Mouse (Mus musculus) left cerebral cortex, postnatal 25 days (tissue): ENCODE measurements at regions not wholly inside any gene's neighbourhood (a gene's known extent, or its start where the extent isn't known, plus 50 kb on each side); places are given as distances from the start of the nearest gene placed in this dataset.
"Not testable (repeated sequence)": the region's sequence is repeated elsewhere in the genome, so short reads cannot be mapped to it uniquely, and the experiment has no call there.

Source experiments
- DNase-seq, 2 experiments: peaks; one replicate each; pipeline ENCODE4 v3.0.0; 2022; ENCODE audit warnings: low spot score in 2 of 2, mixed read lengths in 1 of 2
- intact Hi-C: fragments of 180-260 bp; cut with DNase I; formaldehyde crosslinking; loops from one replicate; pipeline ENCODE4 v1.15.1; 2025

DNA sequence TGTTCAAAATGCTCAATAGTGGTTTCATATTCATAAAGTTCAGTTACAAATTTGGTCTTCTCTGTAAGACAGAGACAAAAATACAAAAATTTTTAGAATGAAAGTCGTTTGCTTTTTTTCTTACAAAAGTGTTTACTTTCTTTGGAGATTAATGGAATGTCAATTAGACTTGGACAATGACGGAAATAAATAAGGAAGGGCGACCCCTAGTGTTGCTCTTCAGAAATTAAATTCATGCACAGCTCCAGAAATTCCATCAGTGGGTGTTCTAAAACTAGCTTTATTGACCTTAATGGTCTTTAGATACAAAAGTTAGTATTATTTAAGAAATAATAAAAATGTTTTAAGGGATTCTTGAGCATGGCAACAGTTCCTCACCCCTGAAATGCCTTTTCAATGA lies 141.8 kb upstream of the Lama2 start:
- peak; percentile 11 to 22 for DNase-seq
- intact Hi-C loops: loop anchor here (5.0 to 10.0 kb wide), 2 partner anchors 629 to 963 kb away; no protein-coding TSS in a partner anchor

DNA sequence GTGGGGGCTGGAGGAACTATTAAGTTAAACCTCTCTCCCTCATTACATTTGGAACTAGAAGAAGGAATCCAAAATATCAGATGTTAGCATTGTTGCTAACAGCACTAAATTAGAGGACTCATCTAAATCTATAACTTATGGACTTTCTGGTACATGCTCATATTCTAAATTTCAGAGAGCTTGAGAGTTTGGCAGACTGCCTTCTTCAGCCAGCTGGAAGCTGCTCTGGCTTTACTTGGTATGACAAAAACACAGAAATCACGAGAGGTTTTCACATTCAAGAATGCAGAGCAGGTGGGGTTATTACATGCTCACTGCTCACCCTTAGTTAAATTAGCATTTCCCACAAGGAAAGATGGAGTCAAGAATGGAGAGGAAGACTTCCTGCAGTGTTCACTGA lies 182.8 kb upstream of the Lama2 start:
- intact Hi-C loops: no loop called here
- DNase-seq: peak; percentile 36 to 77

DNA sequence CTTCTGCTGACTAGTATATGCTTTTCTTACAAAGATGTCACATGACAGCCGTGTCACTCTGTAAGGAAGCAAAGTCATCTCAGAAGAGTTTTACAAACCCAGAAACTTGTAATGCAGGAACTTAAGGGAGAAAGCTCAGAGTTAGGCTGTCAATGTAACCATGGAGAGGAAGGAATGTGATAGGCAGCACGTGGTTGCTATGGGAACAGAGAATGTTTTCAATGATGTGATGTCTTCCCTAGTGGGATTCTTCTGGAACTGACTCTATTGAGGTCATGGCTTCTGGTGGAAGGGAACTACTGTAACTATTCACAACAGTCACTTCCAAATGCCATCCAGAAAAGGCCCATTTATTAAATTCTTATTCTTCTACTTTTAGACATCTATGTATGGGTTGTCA lies 190.0 kb upstream of the Lama2 start:
- intact Hi-C loops: no loop called here
- no peak for DNase-seq

DNA sequence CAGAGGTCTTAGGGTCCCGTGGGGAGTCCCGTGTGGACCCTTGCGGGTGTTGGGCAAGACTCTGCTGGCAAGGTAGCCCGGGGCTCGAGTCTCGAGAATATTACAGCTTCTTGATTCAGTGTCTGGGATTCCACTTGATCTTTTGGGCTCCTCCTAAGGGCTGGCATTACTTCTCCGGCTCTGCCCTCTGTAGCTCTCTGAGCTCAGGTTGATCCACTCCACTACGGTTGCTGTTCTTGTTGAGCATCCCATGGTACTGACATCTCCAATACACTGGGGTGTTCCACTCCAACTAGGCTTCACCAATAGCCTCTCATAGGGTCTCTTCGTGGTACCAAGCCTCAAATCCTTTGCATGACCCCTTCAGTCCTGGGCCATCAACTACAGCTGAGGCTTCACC lies 206.1 kb upstream of the Lama2 start:
- DNase-seq, intact Hi-C loops: not testable (repeated sequence)

DNA sequence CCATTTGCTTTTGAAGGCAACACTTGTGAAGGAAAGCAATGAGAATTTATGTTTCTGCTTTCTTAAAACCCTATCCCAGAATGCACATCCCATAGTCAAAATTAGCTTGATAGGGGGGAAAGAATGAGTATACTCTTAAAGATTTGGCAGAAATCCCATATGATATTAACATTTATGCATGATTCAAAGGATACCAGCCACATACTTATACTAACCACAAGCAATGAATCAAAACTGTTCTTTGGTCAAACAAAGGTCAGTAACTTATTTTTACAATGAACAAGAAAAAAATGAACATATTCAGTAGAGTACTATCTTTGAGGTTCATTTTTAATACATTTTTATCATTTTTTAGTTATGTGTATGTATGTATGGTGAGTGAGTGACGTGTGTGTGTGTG lies 208.8 kb upstream of the Lama2 start:
- DNase-seq: no peak
- intact Hi-C loops: no loop called here

- intact Hi-C loops: no loop called here
Measured at GRCm38 (mm10) chr10:27838666-27839065, 219.1 kb upstream of the Lama2 start.

DNA sequence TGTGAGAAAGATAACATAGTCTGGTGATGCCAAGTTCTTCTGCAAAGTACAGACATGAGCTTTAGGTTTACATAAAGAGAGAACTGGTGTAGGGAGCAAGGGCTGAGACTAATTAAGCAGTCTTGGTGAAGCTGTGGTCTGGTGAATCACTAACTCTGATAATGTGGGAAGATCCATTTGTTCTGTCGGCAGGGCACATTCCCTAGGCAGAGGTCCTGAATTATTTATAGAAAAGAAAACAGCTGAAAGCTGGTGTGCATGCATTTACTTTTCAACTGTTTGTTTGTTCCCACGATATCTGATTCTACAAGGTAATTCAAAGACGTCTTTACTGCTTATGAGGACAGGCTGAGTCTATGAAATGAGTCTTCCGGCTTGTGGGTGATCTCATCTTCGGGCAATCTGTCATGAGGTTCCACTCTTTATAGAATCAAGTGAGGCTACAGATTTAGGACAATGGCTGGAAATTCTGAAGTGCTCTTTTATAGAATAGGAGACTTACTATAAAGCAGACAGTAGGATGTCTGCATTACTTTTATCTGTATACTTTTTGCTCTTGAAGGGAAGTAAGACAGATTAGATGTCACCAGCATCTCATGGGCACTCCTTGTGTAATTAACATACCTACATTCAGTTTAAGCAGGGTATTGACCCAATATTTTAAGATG lies 221.6 kb upstream of the Lama2 start:
- peak in 1 of 2 experiments; percentile 19 for DNase-seq
- intact Hi-C loops: no loop called here

More at GRCm38 (mm10) chr10:27838666-27839065, 219.1 kb upstream of the Lama2 start:
- DNase-seq: peak in 1 of 2 experiments; percentile 41

GRCm38 (mm10) chr10:27843010-27843409 lies 223.5 kb upstream of the Lama2 start:
- intact Hi-C loops: no loop called here
- peak in 1 of 2 experiments; percentile 60 for DNase-seq

- intact Hi-C loops: no loop called here
- DNase-seq: no peak
Measured at GRCm38 (mm10) chr10:27863625-27864024, 211.0 kb upstream of the Ptprk start.

DNA sequence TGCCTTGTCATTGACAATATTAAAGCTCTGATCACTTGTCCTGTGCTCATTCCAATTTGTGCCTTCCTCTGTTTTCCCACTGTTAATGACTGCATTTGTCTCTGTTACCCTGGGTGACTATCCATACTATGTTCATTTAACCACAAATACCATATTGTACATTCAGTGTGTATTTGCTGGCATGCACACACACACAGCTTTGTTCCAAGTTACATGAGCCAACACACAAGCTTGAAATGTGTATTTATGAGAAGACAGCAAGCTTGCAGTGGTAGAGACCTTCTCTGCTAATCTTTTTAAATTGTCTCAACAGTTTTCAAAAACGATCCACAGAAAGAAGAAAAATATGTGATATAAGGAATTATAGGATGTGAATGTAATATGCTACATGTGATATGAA lies 193.8 kb upstream of the Ptprk start:
- intact Hi-C loops: no loop called here
- DNase-seq: no peak

- no peak for DNase-seq
- intact Hi-C loops: no loop called here
Measured at GRCm38 (mm10) chr10:27891778-27892512, 182.7 kb upstream of the Ptprk start.

- DNase-seq: no peak
- intact Hi-C loops: no loop called here
Measured at GRCm38 (mm10) chr10:27916406-27916805, 158.2 kb upstream of the Ptprk start.

DNA sequence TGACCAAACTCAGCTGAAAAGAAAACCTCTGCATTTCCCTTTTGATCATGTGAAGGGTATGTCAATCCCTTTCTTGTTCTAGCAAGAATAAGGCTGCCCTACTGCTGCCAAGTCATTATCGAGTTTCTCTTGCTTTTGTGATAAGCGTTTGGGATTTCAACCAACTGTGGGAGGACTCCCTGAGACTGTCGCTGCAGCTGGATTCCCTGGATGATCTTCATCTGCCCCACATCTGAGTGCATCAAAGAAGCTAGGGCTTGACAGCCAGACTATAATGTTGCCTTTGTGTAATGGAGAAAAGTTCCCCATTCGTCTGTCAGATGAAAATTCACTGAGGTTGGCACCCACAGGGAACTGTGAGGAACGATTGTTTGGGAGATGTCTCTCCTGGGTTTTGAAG lies 147.4 kb upstream of the Ptprk start:
- no peak for DNase-seq
- intact Hi-C loops: no loop called here

DNA sequence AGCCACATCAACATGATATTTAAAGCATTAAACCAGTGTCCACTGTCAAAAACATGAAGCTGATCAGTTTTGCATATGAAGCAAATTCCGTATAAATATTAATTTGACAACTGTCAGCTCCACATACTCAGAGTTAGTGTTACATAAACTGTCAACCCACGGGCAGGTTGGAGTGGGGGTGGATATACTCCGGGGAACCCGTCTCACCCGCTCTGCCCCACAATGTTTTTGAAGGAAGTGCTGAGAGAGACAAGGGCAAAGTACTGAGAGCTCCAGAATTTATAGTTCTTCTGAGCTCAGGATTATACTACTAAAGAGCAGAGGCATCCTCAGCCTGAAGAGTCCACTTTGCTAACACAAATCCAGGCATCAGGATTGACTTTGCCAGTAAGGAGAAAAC lies 132.5 kb upstream of the Ptprk start:
- intact Hi-C loops: no loop called here
- DNase-seq: peak; percentile 3 to 8

DNA sequence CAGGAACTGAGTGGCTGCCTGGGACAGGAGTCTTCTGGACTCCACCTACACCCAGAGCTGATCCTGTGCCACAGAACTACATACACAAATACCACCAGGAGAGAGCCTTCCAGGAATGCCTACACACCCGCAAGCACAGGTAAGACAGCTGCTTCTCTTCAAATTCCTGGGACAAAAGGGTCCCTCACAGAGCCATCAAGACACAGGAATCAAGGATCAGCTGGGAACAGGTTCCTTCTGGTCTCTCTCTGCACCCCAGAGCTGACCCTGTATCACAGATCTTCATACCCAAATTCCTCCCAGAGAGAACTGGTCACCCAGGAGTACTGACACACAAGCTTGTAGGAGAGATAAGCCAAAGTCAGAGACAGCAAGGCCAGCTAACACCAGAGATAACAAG lies 125.5 kb upstream of the Ptprk start:
- intact Hi-C loops: no loop called here
- DNase-seq: no peak

GRCm38 (mm10) chr10:27968202-27968601 lies 106.4 kb upstream of the Ptprk start:
- intact Hi-C loops: no loop called here
- no peak for DNase-seq

DNA sequence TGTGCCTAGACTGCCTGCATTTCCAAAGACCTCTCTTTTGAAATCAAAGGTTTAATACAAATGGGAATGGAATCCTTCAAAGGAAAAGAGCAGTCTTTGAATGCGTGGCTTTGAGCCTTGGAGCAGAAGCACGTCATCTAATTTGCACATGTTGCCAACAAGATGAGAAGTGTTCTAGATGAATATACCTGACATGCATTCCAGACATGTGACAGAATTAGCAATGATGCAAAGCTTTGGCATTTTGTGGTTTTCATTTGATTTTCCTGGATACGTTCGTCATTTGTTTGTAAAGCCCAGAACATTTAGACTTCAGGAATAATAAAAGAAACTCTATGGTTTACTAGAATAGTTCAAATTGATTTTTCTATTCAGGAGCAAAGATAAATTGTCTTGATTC lies 90.6 kb upstream of the Ptprk start:
- intact Hi-C loops: no loop called here

DNA sequence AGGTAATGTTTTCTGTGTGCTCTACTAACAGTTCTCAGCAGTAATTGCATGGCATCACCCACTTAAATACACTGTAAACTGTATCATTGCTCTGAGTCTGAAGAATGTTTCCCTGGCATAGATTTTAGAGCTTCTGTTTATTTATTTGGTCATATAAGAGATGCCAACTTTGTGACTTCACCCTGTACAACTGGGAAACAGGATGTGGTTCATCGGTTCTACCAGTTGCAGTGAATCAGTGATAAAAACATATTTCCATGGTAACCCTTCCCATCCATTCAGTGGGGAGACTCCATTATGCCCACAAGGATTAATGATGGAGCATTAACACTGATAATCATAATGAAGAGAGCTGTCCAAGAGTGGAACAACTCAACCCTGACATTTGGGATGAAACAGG lies 89.6 kb upstream of the Ptprk start:
- intact Hi-C loops: no loop called here
- no peak for DNase-seq

More for the DNA sequence above, 90.6 kb upstream of the Ptprk start:
- DNase-seq: no peak

DNA sequence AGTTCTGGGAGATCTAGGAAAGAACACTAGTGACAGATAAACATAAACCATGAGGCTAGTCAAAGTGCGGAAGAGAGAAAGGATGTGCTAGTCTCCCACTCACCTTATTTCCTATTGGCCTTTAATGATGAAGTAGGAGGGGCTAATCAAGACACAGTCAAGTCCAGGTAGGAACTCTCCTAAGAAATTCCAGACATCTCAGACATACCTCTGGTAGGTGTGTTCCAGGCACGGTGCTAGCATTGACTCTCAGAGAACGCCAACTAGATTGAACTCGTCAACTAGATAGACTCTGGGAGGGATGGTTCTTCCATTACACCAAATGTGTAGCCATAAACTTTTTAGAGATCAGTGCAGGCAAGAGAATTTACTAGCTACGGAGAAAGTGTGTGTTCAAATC lies 87.6 kb upstream of the Ptprk start:
- DNase-seq: no peak
- intact Hi-C loops: no loop called here

GRCm38 (mm10) chr10:27988066-27988465 lies 86.6 kb upstream of the Ptprk start:
- no peak for DNase-seq
- intact Hi-C loops: no loop called here

DNA sequence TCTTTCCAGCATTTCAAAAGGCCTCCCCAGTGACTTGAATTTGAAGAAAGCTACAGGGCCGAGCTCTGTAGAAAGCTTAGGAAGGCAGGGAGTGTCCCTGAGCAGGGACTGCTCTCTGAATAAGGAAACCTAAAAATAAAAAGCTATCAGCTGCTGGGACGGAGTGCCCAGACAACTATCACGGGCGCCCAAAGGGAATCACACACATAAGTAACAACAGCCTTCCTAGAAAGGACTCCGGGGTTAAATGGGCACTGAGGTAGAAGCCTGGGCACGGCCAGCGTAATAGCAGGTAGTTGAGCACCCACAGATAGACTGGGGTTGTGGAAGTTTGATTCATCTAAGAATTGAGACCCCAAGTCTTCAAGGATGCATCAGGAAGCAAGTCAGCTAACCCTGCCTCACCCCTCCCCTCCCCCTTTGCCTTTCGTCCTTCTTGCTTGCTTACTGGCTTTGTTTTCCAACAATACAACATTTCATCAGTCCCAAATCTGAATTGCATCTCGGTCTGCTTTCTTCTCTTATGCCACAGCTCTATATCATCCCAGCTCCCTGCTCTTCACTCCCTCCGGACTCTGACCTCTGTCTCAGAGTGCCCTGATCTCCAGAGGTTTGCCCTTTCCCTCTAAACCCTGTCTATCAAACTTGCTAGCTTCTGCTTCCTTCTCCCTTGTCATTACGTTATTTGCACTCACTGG lies 84.1 kb upstream of the Ptprk start:
- DNase-seq: no peak
- intact Hi-C loops: no loop called here
